Mouse (Mus musculus) frontal cortex, postnatal 36 days (tissue): Measurements from ENCODE around the gene Slx1b.
"Not testable (repeated sequence)": the region's sequence is repeated elsewhere in the genome, so short reads cannot be mapped to it uniquely, and the experiment has no call there.

Source experiments
- DNase-seq, 2 experiments: peaks; one replicate each; pipeline ENCODE4 v3.0.0; 2022; ENCODE audit warnings: low spot score in 2 of 2

The Slx1b gene

DNA sequence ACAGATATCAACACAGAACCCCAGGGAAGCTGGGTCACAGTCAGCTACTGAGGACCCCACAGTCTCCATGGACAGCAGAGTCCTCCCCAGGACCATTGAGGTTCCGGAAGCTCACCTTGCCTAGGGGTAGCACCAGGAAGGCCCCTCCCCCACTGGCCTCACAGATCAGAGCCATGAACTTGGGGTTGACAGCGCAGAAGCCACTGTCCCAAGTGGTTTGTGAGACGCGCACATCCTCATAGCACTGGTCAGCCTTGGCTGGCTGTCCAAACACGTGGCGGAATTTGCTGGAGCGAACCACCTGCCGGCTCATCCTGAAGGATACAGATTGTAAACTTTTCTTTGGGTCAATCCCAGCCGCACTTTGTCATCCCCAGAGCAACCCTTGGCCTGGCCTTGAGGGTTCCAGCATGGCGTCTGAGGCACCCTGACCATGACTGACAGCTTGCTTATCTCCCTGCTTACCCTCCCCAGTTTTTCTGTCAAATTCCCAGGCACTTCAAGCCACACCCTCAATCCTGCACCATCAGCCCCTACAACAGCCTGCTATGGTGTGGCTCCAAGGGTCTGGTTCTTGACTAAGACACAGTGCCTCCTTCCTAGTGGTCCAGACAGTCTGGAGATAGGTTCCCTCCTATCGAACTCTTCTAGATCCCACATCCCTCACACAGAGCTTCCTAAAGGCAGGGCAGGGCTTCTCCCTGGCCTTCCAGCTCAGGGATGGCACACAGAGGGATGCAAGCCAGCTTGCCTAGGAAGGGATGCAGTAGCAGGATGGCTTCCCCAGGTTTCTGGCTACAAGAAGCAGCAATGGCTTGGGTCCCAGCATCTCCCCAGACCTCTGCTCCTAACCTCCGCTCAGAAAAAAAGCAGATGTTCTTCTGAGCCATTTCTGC is 7.5 kb upstream of the Slx1b start:
- no peak for DNase-seq

- no peak for DNase-seq
Observed at GRCm38 (mm10) chr7:126702358-126702757, 6.8 kb upstream of the Slx1b start.

DNA sequence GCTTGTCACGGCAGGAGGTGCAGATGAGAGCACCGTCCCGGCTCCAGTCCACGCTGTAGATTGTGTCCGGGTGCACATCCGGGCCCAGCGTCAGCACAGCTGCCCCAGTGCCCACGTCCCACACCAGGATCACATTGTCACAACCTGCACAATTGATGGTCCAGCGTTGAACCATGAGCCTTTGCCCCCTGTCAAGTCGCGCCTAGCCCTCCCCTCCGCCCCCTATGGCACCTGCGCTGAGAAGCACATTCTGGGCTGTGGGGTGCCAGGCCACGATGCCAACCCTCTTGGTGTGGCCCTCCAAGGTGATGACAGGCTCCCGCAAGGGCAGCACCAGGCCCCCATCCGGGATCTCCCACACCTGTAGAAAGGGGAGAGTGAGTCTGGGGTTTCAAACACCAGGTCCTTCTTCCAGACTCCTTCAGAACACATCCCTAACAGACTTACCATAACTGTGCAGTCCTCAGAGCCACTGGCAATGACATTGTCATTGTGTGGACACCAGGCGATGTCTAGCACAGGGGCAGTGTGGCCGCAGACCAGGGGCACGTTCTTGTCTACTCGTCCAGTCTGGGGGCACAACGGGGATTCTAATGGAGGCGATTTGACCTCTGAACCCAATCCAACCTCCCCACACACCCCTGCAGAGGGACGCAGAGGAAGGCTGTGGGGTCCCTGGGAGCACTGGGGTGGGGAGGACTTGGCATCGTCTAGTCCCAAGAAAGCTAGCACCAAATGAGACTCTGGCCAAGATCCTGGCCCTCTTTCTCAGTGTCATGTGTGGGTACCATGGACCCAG is 6.2 kb upstream of the Slx1b start:
- DNase-seq, result no peak

GRCm38 (mm10) chr7:126701070-126701469 is 5.5 kb upstream of the Slx1b start:
- peak; percentile 91 to 93 for DNase-seq

GRCm38 (mm10) chr7:126700063-126701015 is 4.8 kb upstream of the Slx1b start:
- DNase-seq, result no peak

DNA sequence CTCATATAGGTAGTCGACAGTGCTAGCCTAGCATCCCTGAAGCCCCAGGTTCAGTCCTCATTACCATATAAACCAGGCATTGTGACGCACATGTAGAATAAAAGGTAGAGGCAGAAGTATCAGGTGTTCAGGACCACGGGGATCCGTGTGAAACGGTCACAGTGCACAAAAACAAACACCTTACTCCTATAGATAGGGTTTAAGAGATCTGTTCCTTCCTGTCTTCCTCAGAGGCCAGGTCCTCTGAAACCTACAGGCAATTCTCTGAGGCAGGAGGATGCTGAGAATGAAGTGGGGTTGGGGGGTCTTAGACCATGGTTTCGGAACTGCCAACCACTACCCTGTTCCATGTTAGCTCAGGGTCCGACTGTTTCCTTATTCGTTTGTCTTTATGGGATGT is 2.3 kb upstream of the Slx1b start:
- no peak for DNase-seq

DNA sequence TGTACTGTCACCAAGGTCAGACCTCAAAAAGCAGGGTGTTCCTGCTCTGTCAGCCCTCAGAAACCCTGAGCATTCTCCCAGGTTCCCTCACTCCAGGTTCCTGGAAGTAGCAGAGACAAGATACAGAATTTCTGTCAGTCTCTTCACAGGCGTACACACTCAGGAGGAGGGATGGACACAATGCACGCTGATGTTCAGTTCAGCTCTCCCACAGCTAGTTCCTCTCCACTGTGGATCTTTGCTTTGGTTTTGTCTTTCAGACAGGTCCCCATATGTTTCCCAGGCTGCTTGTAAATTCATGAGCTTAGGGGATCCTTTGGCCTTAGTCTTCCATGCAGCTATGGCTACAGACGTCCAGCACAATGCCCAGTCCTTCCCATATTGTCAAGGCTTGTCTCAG is 1.3 kb upstream of the Slx1b start:
- DNase-seq, result no peak

DNA sequence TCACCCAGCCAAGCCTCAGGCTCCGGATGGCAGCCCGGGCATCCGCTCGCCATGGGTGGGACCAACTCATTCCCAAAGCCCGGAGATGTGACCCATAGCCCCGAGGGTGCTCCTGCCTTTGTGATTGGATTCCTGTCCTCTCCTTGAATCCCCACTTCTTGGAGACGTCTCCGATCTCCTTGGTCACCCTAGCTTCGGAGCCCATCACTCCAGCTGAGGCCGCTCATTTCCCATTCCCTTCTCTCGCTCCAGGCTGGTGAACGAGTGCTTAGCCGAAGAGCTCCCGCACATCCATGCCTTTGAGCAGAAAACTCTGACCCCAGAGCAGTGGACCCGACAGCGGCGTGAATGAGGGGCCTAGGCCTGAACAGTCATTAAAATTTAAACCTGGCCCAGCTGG is 719 bp upstream of the Slx1b start:
- DNase-seq, result no peak

DNA sequence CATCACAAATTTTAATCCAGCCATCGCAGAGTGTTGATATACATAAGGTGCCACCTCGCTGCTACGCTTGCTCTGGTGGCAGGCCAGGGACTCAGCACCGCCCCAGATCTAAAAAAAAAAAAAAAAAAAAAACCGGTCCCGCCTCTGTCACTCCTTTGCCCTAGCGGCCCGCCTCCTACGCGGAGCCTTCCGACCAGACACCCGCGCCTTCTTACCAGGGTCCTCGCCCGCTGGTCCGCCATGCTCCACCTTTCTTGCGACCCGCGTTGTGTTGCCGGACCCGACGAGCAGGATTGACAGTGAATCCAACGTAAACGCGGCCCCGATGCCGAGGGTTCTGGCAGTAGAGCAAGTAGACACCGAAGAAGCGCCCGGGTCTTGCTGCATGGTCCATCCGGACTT is 373 bp downstream of the Slx1b start, which contains the start of gene Bola2:
Bola2 (plus strand) TSS at position 192 of the 402 bp plus-strand sequence.
- DNase-seq, result no peak

DNA sequence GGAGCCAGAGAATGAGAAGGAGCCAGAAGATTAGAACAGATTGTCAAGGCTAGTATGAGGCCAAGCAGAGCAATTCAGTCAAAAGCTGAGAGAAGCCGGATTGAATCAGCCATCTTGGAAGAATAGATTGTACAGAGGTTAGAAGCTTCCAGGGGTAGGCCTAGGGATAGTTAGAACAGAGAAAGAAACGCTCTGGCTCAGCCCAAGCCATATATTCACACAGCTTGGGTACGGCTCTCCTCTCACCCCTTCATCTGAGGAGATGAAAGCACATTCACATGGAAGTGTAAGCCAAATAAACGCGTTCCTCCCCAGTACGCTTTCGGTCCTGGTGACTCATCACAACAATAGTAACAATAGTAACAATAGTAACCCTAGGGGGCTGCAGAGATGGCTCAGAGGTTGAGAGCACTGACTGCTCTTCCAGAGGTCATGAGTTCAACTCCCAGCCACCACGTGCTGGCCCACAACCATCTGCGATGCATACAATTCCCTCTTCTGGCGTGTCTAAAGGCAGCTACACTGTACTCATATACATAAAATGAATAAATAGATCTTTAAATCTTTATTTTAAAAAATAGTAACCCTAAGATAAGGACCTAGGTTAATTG is 1.0 kb downstream of the Slx1b start:
- no peak for DNase-seq

GRCm38 (mm10) chr7:126693781-126694180 is 1.8 kb downstream of the Slx1b start:
- DNase-seq, result no peak

GRCm38 (mm10) chr7:126693256-126693655 is 2.3 kb downstream of the Slx1b start:
- peak; percentile 76 to 86 for DNase-seq

DNA sequence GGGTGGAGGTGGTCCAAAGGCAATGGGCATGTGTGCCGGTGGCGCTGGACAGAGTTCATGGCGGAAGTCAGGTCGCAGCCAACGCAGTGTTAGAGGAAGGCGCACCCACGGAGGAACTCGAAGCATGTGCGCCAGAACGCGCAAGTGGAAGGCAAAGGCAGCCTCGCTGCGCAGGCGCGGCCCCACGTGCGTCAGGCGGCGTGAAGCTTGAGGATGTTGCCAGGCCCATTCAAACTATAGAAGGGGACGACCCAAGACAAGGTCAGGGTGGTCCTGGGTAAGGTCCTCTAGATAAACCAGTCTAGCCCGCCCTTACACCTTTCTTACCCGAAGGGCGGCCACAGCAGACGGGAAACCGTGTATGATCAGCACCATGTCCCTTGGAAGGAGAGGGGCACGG is 3.2 kb downstream of the Slx1b start:
- DNase-seq, result no peak

DNA sequence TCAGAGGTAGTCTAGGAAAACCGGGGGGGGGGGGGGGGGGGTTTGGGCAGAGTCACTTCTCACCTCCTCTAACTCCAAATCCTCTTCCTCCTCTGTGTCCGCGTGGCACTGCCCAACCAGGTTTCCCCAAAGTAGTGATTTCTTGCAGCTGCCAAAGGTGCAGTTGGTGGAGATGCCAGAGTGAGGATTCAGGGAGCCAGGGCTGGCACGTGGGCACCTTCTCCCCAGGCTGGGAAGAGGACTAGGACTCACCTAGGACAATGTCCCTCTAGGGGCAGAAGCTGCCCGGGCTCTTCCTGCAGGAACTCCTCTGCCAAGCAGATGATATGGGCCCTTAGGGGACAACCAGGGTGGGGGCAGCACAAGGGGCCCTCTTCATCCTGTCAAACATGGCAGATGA is 3.9 kb downstream of the Slx1b start:
- no peak for DNase-seq

- DNase-seq, result no peak
Observed at GRCm38 (mm10) chr7:126690737-126691136, 4.8 kb downstream of the Slx1b start.

- no peak for DNase-seq
Observed at GRCm38 (mm10) chr7:126689021-126689420, 6.6 kb downstream of the Slx1b start.

GRCm38 (mm10) chr7:126688156-126688555 is 7.4 kb downstream of the Slx1b start:
- not testable (repeated sequence) for DNase-seq

GRCm38 (mm10) chr7:126681221-126681620 is 14.4 kb downstream of the Slx1b start:
- DNase-seq, result no peak

GRCm38 (mm10) chr7:126679683-126680082 is 15.9 kb downstream of the Slx1b start:
- no peak for DNase-seq

- DNase-seq, result no peak
Observed at GRCm38 (mm10) chr7:126678545-126679341, 16.8 kb downstream of the Slx1b start.
